Mouse (Mus musculus) right cerebral cortex, postnatal 25 days (tissue): ENCODE data around the gene Kctd17.

Experiments
- DNase-seq: peaks from one replicate; pipeline ENCODE4 v3.0.0; 2022

The Kctd17 gene

GRCm38 (mm10) chr15:78428391-78429138 lies at the start of gene Kctd17:
Gene Kctd17, plus strand, starts transcription at chr15:78428564.
- DNase-seq: peak; percentile 87

DNA sequence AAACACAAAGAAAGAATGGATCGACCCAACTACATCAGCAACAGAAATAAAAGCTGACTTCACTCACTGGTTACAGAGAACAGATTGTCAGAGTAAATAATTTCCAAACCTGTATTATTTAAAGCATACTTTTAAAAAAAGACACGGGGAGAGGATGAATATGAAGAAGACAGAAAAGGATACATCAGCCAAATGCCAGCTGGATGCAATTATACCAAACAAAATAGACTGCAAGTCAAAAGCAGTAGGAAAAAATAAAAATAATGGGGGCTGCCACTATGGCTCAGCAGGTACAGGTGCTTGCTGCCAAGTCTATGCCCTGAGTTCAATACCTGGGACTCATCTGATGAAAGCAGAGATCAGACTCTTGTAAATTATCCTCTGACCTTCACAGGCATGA lies 48.2 kb upstream of the Kctd17 start:
- DNase-seq: no peak

GRCm38 (mm10) chr15:78380741-78381140 lies 47.6 kb upstream of the Kctd17 start:
- no peak for DNase-seq

GRCm38 (mm10) chr15:78382115-78382514 lies 46.2 kb upstream of the Kctd17 start:
- no peak for DNase-seq

DNA sequence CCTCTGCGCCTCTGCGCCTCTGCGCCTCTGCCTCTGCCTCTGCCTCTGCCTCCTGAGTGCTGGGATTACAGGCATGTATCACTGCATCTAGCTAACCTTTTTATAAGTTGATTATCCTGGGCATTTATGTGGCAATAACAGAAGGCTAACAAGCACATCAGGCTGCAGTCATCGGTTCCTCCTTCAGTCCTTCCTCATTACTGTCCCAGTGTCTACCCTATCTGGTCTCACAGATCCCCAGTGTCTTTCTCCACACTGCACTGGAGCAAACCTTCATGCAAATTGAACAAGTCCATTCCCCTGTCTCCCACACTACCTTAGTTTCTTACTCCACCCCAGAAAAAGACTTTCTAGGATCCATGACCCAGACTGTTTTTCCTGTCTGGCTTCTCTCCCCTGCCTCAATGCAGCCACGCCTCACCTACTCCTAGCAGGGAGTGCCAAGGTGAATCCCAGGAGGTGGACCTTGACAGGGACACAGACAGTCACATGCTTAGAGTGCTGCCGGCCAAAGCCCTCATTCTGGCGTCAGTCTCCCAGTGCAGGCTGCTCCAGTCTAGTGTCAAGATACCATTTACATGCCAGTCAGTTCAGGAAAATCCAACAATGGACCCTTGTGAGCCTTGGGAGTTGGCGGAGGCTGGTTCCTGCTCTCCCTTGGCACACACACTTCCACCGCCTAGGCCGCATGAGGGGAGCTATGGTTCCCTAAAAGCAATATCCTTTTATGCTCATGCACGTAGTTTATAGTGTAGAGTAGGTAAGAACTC lies 44.7 kb upstream of the Kctd17 start:
- DNase-seq: peak; percentile 29

DNA sequence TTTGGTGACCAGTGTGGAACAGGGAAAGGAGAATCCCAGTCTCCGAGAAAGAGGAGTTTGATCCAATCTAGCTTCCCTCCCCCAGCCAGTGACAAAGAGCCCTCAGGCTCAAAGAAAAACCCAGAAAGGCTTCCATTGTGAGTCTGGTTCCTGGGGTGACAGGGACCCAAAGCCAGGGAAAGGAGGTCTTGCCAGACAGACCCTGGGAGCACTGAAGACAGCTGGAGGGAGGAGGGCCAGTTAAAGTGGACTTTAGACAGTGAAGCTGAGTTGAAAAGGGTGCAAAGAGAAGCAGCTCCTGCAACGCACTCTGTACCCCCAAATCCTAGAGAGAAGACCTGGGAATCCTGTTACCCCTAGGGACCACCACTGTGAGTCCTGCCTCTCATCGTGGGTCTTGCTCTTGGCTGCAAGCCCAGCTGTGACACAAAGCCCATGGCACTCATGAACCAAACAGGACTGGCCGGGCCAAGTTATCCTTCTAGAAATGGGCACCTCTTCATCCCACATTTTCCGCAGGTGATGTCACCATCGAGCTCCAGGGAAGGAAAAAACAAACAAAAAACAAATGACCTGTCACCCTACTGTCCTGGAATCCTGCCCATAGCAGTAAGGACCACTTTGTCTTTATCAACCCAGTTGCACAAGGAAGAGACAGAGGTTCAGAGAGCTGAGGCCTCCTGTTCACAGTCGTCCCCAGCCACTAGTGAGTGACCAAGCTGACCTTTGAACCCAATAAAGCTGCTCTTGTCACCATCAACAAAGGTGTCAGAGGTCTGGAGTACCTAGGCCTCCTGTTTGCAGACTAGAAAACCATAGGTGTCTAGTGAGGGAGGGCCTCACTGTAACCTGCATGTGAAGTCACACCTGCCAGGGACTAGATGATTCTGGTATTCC lies 43.9 kb upstream of the Kctd17 start:
- no peak for DNase-seq

DNA sequence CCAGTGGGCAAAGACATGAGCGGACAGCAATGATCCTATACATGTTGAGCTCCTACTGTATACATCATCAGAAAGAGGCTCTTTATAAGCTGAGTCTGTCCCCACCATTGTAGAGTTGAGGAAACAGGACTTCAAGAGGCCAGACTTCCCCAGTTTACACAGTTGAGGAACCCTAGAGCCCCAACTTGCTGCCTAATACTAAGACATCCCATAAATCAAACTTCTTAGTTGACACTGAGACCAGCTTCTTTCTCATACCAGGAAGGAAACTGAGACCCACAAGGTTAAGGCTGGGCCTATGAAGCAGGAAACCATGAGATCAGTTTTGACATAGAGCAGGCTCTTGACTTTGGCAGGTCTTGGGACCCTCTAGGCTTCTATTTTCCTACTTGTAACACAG lies 42.8 kb upstream of the Kctd17 start:
- DNase-seq: no peak

- DNase-seq: no peak
These were observed 37.5 kb upstream of the Kctd17 start for GRCm38 (mm10) chr15:78390855-78391254.

GRCm38 (mm10) chr15:78395478-78395962 lies 32.8 kb upstream of the Kctd17 start, which contains the start of gene Tex33:
Gene Tex33, minus strand, starts transcription at chr15:78395912.
- no peak for DNase-seq

DNA sequence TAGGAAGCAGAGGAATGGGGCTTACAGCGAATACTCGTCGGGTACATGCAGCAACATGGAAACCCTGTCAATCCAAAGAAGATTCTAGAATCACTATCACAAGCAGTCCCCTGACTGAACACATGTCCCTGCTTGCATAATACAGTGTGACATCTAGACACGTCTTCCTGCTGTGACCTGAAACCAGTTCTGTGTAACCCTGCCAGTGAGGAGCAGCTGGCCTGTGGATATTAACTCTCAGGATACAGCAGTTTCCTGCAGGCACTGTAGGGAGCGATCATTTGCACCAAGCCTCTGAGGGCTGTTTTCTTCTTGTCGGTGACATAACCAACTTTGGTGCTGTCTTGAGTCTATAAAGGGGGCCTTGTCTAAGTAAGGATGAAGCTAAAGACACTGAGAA lies 27.0 kb upstream of the Kctd17 start:
- DNase-seq: no peak

- no peak for DNase-seq
These were observed 26.4 kb upstream of the Kctd17 start for GRCm38 (mm10) chr15:78401921-78402320.

- DNase-seq: no peak
These were observed 25.9 kb upstream of the Kctd17 start for GRCm38 (mm10) chr15:78402423-78402822.

GRCm38 (mm10) chr15:78403301-78403741 lies 25.0 kb upstream of the Kctd17 start:
- DNase-seq: no peak

- no peak for DNase-seq
These were observed 24.5 kb upstream of the Kctd17 start for GRCm38 (mm10) chr15:78403896-78404295.

- no peak for DNase-seq
These were observed 23.3 kb upstream of the Kctd17 start for GRCm38 (mm10) chr15:78405098-78405497.

DNA sequence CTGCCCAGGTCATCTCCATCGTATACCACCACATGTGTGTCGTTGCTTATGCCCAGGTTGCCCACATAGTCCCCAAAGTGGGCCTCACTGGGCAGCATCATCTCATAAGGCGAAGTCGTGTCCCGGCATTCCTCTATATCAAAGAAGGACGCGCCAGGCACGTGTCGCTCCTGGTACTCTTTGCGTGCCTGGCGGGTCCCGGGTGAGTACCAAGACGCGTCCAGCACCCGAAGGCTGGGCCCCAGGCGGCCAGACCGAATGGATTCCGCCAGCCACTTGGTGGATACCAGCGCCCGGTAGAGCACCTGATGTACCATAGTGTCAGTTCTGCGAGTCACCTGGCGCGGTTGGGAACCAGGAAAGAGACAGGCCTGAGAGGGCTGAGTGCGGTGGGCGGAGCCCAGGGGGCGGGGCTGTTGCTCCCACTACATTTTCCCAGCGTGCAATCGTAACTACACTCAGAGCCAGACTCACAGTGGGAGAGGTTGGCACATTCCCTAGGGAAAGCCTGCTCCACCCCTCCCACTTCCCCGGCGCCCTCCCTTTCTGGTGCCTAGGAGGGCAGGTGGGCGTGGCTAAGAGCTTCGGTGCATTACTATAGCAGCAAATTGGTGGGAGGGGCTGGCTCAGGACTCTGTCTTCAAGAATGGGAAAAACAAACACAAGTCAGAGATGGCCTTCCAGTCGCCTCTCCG lies 22.7 kb upstream of the Kctd17 start, which contains the start of gene Tst:
TSS of gene Tst (minus strand) at position 391 of the 695 bp plus-strand sequence.
- peak; percentile 85 for DNase-seq

DNA sequence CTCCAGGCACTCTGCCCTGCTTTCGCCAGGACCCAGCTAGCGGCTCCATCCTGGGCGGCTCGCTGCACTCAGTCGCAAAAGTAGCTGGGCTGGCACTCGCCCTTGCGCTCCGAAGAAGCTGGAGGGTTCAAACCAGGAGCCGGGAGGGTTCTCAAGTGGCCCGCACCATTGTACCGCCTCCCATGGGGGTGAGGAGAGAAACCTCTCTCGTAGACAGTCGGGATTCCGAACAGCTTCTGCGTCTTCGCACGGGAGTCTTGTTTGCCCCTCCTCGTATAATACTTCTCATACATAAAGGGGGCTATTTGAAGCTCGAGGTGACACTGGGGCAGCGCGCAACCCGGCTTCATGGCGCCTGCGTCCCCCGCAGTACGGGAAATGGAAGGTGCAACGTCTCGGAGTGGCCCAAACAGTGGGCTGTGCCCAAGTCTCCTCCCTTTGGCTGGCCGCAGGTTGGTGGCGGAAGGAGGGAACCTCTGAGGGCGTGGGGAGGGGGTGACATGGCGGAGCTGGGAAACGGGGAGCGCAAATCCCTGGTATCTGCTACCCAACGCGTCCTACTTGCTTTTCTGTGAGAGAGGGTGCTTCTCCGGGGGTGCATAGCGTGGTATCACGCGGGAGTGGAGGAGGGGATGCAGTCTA lies 21.9 kb upstream of the Kctd17 start, which contains the start of gene Mpst:
TSS of gene Mpst (plus strand) at position 124 of the 642 bp plus-strand sequence.
- peak; percentile 89 for DNase-seq

DNA sequence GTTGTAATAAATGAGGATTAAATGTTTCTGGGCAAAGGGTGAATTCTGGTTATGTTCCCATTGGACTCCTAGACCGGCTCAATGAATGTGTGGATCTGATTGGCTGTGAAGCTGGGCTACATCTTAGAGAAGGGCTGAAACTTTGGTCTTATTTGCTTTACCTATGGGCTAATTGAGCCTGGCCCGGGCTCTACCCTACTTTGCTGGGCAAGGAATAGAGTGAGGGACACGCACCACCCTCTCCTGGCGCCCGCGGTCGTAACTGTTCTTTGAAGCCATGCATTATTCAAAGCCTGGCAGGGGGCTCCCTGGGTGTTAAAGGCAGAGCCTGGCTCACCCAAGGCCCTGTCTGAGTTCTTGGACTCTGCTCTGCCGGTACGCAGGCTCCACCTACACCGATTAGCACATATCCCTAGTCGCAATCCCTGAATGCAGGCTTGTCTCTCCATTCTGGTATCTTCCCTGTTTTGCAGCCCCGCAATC lies 18.8 kb upstream of the Kctd17 start:
- DNase-seq: no peak

DNA sequence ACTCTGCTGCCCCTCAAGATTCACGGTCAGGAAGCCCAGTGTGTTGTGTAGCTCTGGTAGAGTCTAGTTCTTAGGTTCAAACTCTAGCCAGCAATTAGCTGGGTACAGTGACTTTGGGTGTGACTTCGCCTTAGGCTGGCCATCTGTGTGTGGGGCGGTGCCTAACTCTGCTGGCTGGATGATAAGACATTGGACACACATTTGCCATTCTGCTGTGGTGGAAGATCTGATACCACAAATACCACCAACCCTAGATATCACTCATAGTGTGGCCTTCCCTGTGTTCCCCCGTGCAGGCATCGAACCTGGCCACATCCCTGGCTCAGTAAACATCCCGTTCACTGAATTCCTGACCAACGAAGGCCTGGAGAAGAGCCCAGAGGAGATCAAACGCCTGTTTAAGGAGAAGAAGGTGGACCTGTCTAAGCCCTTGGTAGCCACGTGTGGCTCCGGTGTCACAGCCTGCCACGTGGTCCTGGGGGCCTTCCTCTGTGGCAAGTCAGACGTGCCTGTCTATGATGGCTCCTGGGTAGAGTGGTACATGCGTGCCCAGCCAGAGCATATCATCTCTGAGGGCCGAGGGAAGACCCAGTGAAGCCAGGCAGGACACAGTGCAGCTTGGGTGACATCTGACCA lies 15.2 kb upstream of the Kctd17 start:
- no peak for DNase-seq

GRCm38 (mm10) chr15:78413719-78414117 lies 14.6 kb upstream of the Kctd17 start:
- DNase-seq: no peak

DNA sequence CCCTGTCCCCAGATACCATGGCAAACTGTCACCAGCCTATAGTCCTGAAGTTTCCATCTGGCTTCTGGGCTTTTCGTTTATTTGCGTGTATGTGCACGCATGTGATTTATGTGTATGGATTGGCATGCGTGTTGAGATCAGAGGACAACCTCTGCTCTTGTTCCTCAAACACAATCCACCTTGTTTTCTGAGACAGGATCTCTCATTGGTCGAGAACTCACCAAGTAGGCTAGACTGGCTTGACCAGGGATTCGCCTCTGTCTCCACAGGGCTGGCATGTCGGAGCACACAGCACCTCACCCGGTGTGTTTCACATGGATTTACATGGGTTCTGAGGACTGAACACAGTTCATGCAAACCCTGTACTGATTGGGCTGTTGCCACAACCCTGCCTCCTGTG lies 14.2 kb upstream of the Kctd17 start:
- DNase-seq: no peak
